Mouse (Mus musculus): ENCODE results near the gene Axin2.

Axin2 gene

DNA sequence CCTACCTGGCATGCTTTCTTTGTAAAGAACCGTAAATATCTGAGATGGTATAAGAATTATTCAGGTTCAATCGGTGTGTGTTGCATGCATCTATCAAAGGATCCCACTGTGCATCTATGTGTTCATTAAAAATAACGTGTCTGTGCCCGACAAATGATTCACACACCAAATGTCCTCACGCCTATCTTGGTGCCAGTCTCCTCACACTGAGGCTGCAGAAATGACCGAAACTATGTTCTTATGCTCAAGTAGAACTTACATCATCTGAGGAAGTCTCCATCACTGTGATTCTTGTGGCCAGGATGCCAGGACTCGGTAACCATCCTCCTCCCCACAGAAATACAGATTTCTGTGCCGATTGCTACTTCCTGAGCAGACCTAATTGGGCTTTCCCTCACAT is 60.9 kb downstream of the Axin2 start:
- no peak for DNase-seq

DNA sequence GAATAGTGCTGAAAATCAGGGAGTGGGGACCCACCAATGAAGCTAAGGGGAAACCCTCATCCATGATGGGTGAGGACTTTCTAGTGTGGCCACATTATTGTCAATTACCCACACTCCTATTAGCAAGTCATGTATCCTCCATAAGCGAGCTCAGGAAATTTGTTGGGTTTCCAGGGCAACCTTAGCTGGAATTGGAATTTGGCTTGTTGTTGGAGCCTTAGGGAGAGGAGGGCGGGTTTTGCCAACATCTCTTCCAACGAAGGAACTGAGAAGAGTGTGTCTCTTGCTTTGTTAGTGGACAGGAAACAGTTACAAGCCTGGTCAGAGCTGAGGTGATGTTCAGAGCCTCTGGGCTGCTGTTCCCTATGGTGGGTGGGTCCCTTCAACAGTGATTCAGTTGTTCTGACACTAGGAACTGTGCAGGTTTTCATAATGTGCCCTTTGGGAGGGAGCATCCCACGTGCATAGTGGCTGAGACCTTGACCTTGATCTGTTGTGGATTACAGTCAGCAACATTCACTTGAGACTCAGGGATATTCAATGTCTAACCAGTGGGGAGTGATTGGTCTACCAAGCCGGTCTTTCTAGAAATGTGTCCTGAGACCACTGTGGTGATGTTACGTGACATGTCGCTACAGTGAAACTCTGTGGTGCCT is 63.4 kb downstream of the Axin2 start:
- DNase-seq, result no peak

GRCm38 (mm10) chr11:108984711-108985419 is 64.7 kb downstream of the Axin2 start:
- DNase-seq, result no peak

DNA sequence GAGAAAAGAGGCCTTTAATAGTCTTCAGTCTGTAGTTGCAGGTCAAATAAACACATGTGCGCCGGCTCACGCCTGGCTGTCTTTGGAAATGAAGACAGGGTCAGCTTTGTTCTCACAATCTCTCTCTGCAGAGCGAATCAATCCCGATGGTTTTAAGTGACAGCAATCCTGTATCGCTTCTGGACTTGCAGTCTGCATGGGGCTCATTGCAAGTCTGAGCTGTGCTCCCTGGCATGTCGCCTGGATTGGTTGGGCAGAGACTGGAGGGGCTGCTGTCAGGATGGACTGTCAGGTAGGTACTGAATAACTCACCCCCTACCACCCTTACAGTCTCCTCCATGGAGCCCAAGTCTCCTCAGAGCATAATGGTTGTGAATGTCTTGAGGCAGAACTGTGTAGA is 65.7 kb downstream of the Axin2 start:
- no peak for DNase-seq

- DNase-seq, result no peak
Observed at GRCm38 (mm10) chr11:108987226-108987625, 67.1 kb downstream of the Axin2 start.

DNA sequence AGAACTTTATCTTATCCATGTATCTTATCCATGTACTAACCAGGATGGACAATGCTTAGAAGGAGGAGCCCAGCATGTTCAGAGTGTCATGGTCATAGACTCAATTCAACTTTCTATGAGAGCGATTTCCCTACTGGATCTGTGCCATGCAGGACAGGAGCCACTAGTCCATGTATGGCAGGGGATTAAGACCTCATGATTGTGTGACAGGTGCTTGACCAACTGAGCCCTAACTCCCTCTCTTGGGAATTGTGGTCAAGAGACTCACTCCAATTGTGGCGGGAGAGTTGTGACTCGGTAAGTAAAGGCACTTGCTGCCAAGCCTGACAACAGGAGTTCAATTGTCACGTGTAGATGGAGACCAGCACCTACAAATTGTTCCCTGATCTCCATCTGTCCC is 67.6 kb downstream of the Axin2 start:
- no peak for DNase-seq

- no peak for DNase-seq
Observed at GRCm38 (mm10) chr11:108988258-108988657, 68.1 kb downstream of the Axin2 start.

DNA sequence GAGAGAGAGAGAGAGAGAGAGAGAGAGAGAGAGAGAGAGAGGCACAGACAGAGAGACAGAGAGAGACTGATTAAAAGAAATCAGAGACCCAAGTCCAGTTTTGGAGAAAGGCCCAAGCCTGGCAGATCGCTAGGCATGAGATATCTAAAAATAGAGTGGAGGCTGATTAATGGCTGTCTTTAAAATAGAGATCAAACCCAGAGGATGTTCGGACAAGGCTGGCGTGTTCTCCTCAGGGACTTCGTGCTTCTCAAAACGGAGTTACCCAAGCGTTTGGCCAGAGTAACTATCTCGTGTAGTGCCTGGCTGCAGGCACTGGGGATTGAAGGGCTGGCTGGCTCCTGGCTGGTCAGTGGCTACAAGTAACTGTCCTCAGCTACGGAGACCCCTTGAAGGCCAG is 69.8 kb downstream of the Axin2 start:
- DNase-seq, result no peak

GRCm38 (mm10) chr11:108993414-108993813 is 73.3 kb downstream of the Axin2 start:
- no peak for DNase-seq

DNA sequence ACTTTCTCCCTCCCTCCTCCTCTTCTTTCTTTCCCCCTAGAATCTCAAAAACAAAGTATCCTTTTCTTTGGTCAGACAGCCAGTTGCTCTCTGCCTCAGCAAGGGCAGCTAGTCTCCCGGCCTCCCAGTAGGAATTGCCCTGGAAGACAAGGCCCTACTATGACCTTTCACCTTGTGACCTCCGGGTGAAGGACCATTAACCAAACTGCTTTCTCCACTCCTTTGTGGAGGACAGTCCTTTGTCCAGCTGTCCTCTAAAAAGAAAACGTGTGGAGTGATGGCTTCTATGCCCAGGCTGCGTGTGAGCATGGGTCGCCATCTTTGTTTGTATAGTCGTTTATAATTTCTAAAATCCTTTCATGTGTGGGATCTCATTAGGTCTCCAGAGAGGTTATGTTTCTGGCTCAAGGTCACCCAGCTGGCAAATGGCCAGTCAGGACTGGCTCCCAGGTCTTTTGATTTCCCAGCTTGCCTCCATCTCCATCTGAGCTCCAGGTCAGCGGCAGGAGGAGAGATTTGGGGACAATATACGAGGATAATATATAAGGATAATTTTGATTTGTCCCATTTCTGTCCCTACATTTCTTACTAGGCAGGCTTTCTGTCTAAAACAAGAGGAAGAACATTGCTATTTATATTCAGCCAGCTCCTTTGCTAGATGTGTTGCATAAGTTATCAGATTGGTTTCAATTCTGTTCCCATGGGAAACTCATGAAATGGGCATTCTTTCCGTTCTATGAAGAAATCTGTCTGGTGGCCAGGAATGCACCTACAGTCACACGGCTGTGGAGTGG is 75.2 kb downstream of the Axin2 start:
- peak in 1 of 2 experiments; percentile 5 for DNase-seq

GRCm38 (mm10) chr11:108995990-108996533 is 75.9 kb downstream of the Axin2 start:
- no peak for DNase-seq

GRCm38 (mm10) chr11:108997816-108998215 is 77.7 kb downstream of the Axin2 start:
- DNase-seq, result peak; percentile 54 to 61
